Mouse (Mus musculus): Measurements from ENCODE around the gene Btnl1. TPM values are rescaled to one million over a fixed set of nuclear protein-coding genes. Genes with fewer than 3 reads are reported as not detected.

The Btnl1 gene
- polyA plus RNA-seq, 1 experiment, result 0.56 TPM

DNA sequence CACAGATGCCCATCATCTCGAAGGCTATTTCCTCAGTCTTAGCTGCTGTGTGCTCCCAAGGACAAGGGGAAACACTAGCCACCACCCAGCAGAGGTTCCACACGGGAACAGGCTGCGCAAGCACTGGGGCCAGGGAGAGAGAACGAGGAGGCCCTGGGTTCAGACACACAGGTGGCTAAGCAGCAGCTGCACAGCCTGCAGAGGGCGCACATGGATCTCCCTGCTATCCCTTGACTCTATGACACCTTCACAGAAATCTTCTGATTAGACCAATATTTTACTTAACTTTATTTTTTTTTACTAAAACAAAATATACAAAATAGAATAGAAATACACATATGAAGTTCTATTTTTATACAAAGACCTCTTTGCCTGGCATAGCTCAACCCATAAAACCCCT, 20.4 kb downstream of the Btnl1 start:
- Histone ChIP-seq H3K27me3 (ENCODE audit: control insufficient read depth, insufficient read depth, low read length) (no peaks in the 10 kb centered on the region), H3K4me1 (ENCODE audit: control insufficient read depth, insufficient read depth, insufficient read length) (no peaks in the 10 kb centered on the region; the same call in 1 of the 2 replicates), H3K36me3 (ENCODE audit: control insufficient read depth, insufficient read depth, low read length) (no peaks in the 10 kb centered on the region), H3K4me3 (ENCODE audit: extremely low read depth, insufficient read depth, insufficient read length) (no peak overlapping the region), H3K27ac (ENCODE audit: insufficient read depth, low read length) (no peak overlapping the region; the same call in 1 of the 2 replicates)
- WGBS, result 67% methylated on average over 5 of the region's 5 CpGs
- TF ChIP-seq CTCF (IDR thresholded peaks at IDR 0.05; ENCODE audit: extremely low read depth, insufficient read depth, insufficient read length, insufficient replicate concordance) (peak; percentile 43; the same call in 1 of the 2 replicates), POLR2A (IDR thresholded peaks at IDR 0.05; ENCODE audit: low read depth, low read length) (no peak)
- peak in 1 of 2 experiments; percentile 57 for DNase-seq (ENCODE audit: low read depth in 1 of 2, low spot score in 2 of 2)

DNA sequence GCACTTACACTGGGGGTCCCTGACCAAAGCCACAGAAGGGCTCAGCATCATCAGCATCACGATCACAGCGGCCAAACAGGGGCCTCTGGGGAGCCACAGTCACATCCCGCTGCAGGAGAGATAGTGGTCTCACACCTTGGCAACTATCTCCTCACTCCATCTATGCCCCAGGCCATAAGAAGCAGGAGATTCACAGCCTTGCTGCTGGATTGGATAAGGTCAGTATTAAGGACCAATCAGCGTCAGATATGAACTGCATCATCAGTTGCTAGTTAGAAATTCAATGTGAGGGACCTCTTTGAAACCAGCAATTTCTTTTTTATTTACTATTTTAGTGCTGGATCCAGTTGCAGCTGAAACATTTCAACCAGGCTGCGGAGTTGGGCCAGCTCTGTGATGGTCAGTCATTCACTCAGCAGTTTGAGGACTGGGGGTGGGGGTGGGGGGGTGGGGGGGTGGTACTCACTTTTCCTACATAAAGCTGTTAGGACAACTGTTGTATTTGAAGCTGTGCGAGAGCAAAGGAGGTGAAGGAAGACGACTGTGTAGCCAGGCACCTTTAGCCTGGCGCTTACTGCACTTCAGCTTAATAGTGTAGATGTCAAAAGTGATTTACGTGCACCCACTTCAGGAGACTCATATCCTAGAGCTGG, 21.3 kb downstream of the Btnl1 start:
- Histone ChIP-seq H3K36me3 (ENCODE audit: control insufficient read depth, insufficient read depth, low read length) (no peaks in the 10 kb centered on the region), H3K4me1 (ENCODE audit: control insufficient read depth, insufficient read depth, insufficient read length) (no peaks in the 10 kb centered on the region; the same call in 1 of the 2 replicates), H3K4me3 (ENCODE audit: extremely low read depth, insufficient read depth, insufficient read length) (peak overlapping the region; percentile 69; the same call in 1 of the 2 replicates), H3K27me3 (ENCODE audit: control insufficient read depth, insufficient read depth, low read length) (no peaks in the 10 kb centered on the region), H3K27ac (ENCODE audit: insufficient read depth, low read length) (peak overlapping the region; percentile 99)
- 11% methylated on average over 9 of the region's 9 CpGs for WGBS
- peak; percentile 70 to 94 for DNase-seq (ENCODE audit: low read depth in 1 of 2, low spot score in 2 of 2)
- TF ChIP-seq CTCF (IDR thresholded peaks at IDR 0.05; ENCODE audit: extremely low read depth, insufficient read depth, insufficient read length, insufficient replicate concordance) (no peak), POLR2A (IDR thresholded peaks at IDR 0.05; ENCODE audit: low read depth, low read length) (peak; percentile 81)

DNA sequence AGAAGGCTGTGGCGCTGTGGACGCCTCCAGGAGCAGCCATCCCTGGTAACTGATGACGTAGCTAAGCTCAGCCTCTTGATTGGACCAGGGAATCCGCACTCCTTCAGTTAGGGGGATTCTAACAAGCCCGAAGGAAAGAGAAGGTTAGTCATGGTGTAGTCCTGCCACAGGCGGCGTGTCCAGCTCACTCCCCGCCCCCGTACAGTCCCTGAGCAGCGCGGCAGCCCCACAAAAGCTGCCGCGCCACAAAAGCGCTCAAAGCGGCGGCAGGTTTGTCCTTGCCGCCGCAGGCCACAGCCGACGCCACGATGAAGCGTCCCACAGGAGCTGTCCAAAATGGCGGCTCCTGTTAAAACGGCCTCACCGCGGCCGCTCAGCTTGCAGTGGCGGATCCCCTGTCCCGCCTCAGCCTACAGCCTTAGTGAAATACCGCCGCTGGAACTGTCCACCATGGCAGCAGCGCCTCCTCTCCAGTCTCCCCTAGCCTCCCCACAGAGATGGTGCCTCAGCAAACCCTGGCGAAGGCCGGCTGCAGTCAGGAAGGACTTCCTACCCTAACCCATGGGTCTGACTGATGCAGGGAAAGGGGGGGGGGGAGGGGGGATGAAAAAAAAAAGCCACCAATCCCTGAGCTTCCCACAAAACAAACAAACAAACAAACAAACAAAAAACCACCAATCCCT, 21.9 kb downstream of the Btnl1 start, which contains the start of gene BC051142:
BC051142 (plus strand) TSS at position 110 of the 683 bp plus-strand sequence.
- Histone ChIP-seq H3K4me1 (ENCODE audit: control insufficient read depth, insufficient read depth, insufficient read length) (no peaks in the 10 kb centered on the region; the same call in 1 of the 2 replicates), H3K36me3 (ENCODE audit: control insufficient read depth, insufficient read depth, low read length) (no peaks in the 10 kb centered on the region), H3K27ac (ENCODE audit: insufficient read depth, low read length) (peak within 1 kb of the TSS; percentile 99), H3K27me3 (ENCODE audit: control insufficient read depth, insufficient read depth, low read length) (no peaks in the 10 kb centered on the region), H3K4me3 (ENCODE audit: extremely low read depth, insufficient read depth, insufficient read length) (peak within 1 kb of the TSS; percentile 69)
- TF ChIP-seq POLR2A (IDR thresholded peaks at IDR 0.05; ENCODE audit: low read depth, low read length), result peak; percentile 88
- no peak for TF ChIP-seq CTCF (IDR thresholded peaks at IDR 0.05; ENCODE audit: extremely low read depth, insufficient read depth, insufficient read length, insufficient replicate concordance)
- peak; percentile 88 to 89 for DNase-seq (ENCODE audit: low read depth in 1 of 2, low spot score in 2 of 2)
- 5% methylated on average over 34 of the region's 34 CpGs for WGBS

DNA sequence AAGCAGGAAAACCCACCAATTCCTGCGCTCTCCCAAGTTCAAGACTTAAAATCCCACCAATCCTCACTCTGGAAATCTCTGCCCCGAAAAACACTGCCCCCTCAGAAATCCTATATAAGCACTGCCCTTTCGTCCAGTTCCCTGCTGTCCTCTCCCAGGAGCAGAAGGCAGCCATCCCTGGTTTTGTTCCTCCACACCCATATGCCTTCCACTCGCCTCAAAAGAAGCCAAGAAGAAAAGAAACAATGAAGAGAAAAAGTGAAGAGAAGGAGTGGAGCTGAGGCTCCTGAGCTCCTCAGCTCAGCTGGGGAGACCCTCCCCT, 22.4 kb downstream of the Btnl1 start:
- H3K36me3 ChIP-seq (ENCODE audit: control insufficient read depth, insufficient read depth, low read length), result no peaks in the 10 kb centered on the region
- no peak for DNase-seq (ENCODE audit: low read depth in 1 of 2, low spot score in 2 of 2)
- peak overlapping the region; percentile 99; the same call in 1 of the 2 replicates for H3K27ac ChIP-seq (ENCODE audit: insufficient read depth, low read length)
- TF ChIP-seq CTCF (IDR thresholded peaks at IDR 0.05; ENCODE audit: extremely low read depth, insufficient read depth, insufficient read length, insufficient replicate concordance) (no peak), POLR2A (IDR thresholded peaks at IDR 0.05; ENCODE audit: low read depth, low read length) (no peak)
- no peaks in the 10 kb centered on the region; the same call in 1 of the 2 replicates for H3K4me1 ChIP-seq (ENCODE audit: control insufficient read depth, insufficient read depth, insufficient read length)
- 84% methylated on average over 4 of the region's 4 CpGs for WGBS
- no peaks in the 10 kb centered on the region for H3K27me3 ChIP-seq (ENCODE audit: control insufficient read depth, insufficient read depth, low read length)
- no peak overlapping the region for H3K4me3 ChIP-seq (ENCODE audit: extremely low read depth, insufficient read depth, insufficient read length)

DNA sequence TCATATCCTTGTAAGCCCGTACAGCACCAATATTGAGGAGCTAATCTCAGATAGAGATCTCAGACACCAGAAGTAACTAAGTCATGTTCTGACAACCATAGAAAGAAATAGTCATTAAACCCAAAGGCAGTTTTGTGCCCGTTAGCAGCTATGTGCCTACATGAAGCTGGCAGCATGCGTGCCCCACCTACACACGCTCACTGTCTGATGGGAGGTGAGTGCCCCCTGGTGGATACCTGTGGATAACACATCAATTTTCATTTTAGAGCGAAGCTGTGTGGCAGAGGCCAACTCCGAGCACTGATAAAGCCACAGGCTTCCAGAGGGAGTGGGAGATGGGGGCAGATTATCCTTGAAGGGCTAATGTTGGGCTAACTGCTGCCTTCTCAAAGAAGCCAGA, 34.2 kb downstream of the Btnl1 start:
- no peak overlapping the region for H3K27ac ChIP-seq (ENCODE audit: insufficient read depth, low read length)
- no peaks in the 10 kb centered on the region for H3K36me3 ChIP-seq (ENCODE audit: control insufficient read depth, insufficient read depth, low read length)
- TF ChIP-seq POLR2A (IDR thresholded peaks at IDR 0.05; ENCODE audit: low read depth, low read length) (no peak), CTCF (IDR thresholded peaks at IDR 0.05; ENCODE audit: extremely low read depth, insufficient read depth, insufficient read length, insufficient replicate concordance) (peak; percentile 83; the same call in 1 of the 2 replicates)
- peaks cover 2% of the 10 kb centered on the region; the same call in 1 of the 2 replicates for H3K27me3 ChIP-seq (ENCODE audit: control insufficient read depth, insufficient read depth, low read length)
- no peak overlapping the region for H3K4me3 ChIP-seq (ENCODE audit: extremely low read depth, insufficient read depth, insufficient read length)
- H3K4me1 ChIP-seq (ENCODE audit: control insufficient read depth, insufficient read depth, insufficient read length), result no peaks in the 10 kb centered on the region
- DNase-seq (ENCODE audit: low read depth in 1 of 2, low spot score in 2 of 2), result peak; percentile 63 to 75
- WGBS, result 14% methylated on average over 6 of the region's 6 CpGs

DNA sequence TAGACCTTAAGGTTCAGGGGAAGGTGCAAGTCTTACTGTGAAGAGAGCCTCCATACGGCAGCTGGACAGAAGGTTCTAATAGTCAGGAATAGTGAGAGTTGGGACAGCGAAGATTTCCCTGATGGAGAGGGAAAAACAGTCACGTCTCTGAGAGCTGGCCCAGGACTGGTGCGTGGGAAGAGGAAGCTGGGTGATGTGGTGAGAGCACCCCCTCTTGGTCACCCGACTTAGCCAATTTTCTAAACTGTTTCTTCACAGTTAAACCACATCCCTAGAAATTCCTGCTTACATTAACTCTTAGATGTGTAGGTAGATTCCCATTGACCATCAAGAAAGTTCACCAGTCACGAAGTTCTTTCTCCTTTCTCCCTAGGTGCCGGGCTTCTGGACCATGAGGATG, 43.1 kb downstream of the Btnl1 start:
- DNase-seq (ENCODE audit: low read depth in 1 of 2, low spot score in 2 of 2), result no peak
- Histone ChIP-seq H3K36me3 (ENCODE audit: control insufficient read depth, insufficient read depth, low read length) (no peaks in the 10 kb centered on the region), H3K4me1 (ENCODE audit: control insufficient read depth, insufficient read depth, insufficient read length) (no peaks in the 10 kb centered on the region), H3K27ac (ENCODE audit: insufficient read depth, low read length) (no peak overlapping the region), H3K27me3 (ENCODE audit: control insufficient read depth, insufficient read depth, low read length) (0 out of 2 replicates have a peak, but pooled peaks cover 1% of the 10 kb centered on the region), H3K4me3 (ENCODE audit: extremely low read depth, insufficient read depth, insufficient read length) (no peak overlapping the region)
- 52% methylated on average over 7 of the region's 7 CpGs for WGBS
- 0 out of 2 replicates have a peak, but pooled peaks have one; percentile 3 for TF ChIP-seq CTCF (IDR thresholded peaks at IDR 0.05; ENCODE audit: extremely low read depth, insufficient read depth, insufficient read length, insufficient replicate concordance)
- TF ChIP-seq POLR2A (IDR thresholded peaks at IDR 0.05; ENCODE audit: low read depth, low read length), result no peak
